Mouse (Mus musculus) retina, postnatal 1 day (tissue): Measurements from ENCODE around the gene Wfdc1.

Source experiments
- DNase-seq: peaks from one replicate; pipeline ENCODE4 v3.0.0-alpha.2; 2012

Gene Wfdc1

DNA sequence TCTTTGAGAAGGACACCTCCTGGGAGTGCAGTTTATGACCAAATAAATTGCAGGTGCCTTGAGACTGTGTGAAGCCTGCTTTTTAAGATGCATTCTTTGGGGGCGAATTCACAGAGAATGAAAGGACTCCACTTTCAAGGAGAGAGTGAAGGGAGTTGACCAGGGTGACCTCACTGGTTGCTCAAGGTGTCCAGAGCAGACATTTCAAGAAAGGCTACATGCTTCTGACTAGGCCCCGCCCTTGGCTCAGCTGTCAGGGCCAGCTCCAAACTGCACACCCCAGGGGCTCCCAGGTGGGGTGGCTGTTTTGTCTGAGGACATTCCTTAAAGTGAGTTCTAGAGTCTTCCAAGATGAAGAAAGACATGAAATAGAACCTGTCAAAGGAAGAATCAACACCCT lies 31.0 kb downstream of the Wfdc1 start:
- no peak for DNase-seq

- DNase-seq: peak; percentile 45
Measured at GRCm38 (mm10) chr8:119698960-119699359, 32.8 kb downstream of the Wfdc1 start.

GRCm38 (mm10) chr8:119699549-119700134 lies 33.5 kb downstream of the Wfdc1 start, which contains the start of gene Atp2c2:
Gene Atp2c2 (plus strand): TSS chr8:119700009.
- DNase-seq: no peak

- DNase-seq: no peak
Measured at GRCm38 (mm10) chr8:119702965-119703364, 36.8 kb downstream of the Wfdc1 start.

GRCm38 (mm10) chr8:119707146-119707545 lies 41.0 kb downstream of the Wfdc1 start:
- no peak for DNase-seq

GRCm38 (mm10) chr8:119708471-119708870 lies 42.3 kb downstream of the Wfdc1 start:
- no peak for DNase-seq

DNA sequence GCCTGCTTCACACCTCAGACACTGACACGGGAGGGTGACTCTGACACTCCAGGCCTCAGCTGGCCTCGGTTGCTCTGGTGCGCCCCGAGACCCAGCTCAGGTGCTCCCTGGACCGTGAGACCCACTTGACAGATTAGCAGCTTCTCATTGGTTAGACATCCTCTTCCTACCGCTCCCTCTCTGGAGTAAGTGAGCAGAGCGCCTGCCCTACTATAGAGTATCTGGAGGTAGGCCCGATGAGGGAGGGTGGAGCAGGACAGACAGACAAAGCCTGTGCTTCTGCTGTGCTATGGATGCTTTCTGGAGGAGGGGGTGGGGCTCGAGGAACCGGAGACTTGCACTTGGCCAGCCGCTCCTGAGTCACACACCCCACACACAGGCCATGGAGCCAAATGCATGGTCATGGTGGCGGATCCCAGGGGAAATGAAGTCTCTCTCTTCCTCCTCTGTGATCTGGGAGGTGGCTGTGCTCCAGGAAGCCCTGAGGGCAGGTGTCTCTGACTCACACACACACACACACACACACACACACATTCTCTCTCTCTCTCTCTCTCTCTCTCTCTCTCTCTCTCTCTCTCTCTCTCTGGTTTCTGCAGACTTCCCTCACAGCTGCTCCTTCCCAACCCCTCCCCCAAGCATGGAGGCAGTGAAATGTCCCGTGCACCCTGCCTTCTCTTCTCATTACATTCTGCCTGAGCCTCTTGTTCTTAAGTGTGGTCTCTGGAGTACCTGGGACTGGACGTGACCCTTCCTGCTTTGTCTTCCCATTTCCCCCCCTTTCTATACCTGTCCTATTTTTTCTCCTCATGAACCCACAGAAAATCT lies 42.9 kb downstream of the Wfdc1 start:
- DNase-seq: peak; percentile 58

DNA sequence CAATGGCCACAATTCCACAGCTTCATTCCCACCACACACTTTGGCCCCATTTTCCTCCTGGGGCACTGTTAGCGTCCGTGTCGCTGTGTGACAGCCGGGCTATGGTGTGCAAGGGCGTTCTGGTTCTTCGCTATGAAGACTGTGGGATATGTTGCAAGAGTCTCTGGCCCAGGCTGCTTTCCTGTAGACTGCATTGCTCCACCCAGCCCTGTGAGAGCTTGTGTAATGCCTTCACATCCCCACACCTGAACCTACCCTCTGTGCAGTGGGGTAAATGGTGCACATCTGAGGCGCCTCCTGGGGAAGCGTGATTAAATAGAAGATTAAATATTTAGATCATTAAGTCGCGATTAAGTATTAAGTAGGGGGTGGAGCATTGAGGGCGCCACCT lies 43.5 kb downstream of the Wfdc1 start:
- DNase-seq: no peak

- DNase-seq: no peak
Measured at GRCm38 (mm10) chr8:119712226-119712625, 46.1 kb downstream of the Wfdc1 start.

DNA sequence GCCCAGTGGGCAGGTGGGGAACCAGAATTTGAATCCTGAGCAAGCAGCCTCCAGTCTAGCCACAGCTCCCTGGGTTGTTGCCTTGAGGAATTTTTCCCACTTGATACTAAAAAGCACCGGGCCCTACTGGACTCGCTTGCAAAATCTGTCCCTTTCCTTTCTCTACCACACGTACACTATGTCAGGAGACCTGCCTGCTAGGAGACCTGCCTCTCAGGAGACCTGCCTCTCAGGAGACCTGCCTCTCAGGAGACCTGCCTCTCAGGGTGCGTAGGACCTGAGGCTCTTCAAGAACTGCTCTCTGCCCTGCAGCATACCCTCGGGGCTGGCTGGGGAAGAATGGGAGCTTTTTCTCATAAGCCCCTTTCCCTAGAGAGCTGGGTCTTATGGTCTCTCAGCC lies 47.3 kb downstream of the Wfdc1 start:
- no peak for DNase-seq

DNA sequence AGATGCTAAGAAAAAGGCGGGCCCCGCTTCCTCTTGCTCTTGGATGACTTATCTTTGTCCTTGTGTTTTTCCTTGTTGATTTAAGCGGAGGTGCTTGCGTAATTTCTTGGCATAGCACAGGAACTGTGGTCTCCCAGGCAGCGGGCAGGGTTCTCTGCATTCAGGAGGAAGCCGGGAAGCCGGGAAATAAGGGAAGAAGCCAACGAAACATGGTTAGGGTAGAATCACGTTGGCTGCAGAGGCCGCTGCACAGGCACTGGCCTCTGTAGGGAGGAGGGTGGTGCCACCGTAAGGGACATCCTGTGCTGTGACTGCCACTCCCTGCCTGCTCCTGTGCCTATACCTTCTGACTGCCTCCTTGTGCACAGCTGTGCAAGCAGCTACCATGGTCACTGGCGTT lies 49.1 kb downstream of the Wfdc1 start:
- DNase-seq: no peak

GRCm38 (mm10) chr8:119716730-119717299 lies 50.6 kb downstream of the Wfdc1 start:
- no peak for DNase-seq

- peak; percentile 71 for DNase-seq
Measured at GRCm38 (mm10) chr8:119717765-119718164, 51.6 kb downstream of the Wfdc1 start.

DNA sequence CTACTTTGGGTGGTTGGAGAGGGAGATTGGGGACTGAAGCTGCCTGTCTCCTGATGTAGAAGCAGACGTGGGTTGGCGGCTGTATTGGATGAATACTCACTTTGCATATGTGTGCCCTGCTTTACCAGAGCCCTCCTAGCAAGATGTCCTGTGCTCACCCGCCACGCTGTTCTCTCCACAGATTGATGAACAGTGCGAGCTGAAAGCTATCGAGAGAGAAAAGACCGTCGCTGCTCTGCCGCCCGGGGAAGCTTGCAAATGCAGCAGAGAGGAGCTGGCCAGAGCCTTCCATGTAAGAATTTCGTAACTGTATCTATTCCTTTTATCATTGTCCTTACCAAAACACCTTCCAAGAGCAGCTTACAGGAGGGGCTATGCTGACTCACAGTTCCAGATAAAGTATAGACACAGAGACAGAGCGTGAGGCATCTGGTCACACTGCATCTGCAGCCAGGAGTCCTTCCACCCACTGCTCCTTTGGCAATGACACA lies 52.9 kb downstream of the Wfdc1 start:
- DNase-seq: no peak

- no peak for DNase-seq
Measured at GRCm38 (mm10) chr8:119722348-119722747, 56.2 kb downstream of the Wfdc1 start.

GRCm38 (mm10) chr8:119723676-119724075 lies 57.5 kb downstream of the Wfdc1 start:
- DNase-seq: no peak

DNA sequence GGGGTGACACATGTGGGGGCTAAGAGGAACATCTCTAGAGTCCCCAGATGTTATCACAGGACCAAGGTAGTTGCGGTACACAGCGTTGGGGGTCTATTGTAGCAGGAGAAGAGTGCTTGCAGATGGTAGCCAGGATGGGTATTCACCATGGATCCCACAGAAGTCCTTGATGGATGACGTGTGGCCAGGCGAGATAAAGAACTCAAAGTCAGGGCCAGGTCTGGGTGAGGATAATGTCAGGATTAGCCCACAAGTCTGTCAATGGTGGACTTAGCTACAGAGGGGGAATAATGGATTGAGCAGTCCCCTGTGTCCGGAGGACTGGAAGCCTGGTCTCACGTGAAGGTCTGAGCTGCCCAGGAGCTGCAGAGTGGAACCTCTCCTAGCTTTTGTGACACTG lies 58.4 kb downstream of the Wfdc1 start:
- no peak for DNase-seq

DNA sequence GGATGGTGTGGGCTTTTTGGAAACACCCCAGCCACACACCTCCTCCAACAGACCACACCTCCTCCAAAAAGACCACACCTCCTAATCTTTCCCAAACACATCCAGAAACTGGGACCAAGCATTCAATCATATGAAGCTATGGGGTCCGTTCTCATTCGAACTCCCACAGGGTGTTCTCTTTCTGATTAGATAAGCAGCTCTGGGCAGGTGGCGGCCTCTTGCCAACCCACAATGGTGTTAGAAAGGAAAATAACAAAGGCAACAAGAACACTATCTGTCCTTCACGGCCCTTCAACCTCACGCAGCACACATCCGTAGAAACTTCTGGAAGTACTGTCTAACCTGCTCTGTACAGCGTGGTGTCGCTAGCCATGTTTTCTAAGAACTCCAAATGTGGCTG lies 60.9 kb downstream of the Wfdc1 start:
- DNase-seq: no peak

DNA sequence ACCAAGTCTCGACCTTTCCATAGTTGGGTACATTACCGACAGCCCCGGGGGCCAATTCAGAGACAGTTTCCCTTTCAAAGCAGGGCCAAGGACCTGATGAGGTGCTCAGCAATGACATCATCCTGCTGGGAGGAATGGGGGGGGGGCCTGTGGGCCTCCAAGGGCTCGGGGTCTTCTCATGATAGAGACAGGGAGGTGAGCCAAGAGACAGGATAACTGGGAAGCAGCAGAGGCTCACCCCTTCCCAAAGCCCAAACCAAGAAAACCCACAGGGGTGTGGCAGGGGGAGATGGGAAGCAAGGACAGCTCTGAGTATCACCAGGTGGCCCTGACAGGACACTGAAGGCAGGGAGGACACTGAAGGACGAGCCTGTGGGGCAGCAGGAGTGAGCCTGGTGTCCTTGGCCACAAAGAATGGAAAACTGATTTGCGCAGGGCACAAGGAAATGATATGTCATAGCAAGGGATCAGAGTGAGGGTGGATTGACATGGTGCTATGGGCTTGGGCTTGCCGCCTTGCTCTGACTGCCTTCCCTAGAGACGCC lies 62.3 kb downstream of the Wfdc1 start:
- DNase-seq: no peak

- DNase-seq: no peak
Measured at GRCm38 (mm10) chr8:119732072-119732471, 65.9 kb downstream of the Wfdc1 start.

DNA sequence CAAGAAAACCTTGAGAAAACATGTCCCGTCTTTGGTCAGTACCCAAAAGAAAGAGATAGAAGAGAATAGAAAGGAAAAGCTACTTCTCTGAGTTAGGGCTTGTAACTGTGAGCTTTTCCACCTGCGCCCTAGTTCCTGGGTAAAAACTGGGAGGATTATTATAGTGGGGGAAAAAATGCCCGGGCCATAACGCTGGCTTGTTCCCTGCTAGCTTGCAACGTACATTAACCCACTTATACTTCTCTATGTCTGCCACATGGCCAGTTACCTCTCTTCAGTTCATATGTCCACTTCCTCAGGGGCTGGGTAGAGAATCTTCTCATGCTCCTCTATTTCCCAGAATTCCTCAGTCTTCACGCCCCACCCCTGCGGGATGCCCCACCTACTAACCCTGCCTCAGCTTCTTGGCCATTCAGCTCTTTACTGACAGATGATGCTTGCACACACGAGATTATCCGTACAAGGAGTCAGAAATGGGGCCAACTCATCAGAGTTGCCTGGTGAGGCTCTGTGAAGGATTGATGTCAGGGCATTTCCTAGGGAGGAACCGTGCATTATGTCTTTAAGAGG lies 70.3 kb downstream of the Wfdc1 start:
- DNase-seq: no peak

- no peak for DNase-seq
Measured at GRCm38 (mm10) chr8:119737093-119737900, 71.1 kb downstream of the Wfdc1 start.
